Mouse (Mus musculus) erythroblast, embryonic 14.5 days (primary cell): ENCODE measurements around the gene Rfpl4. TPM values are rescaled to one million over a fixed set of nuclear protein-coding genes. Genes with fewer than 3 reads are reported as not detected.

Experiments
- H3K27me3 ChIP-seq: 2 replicates; pipeline ENCODE4 v1.6.1; 2012; ENCODE audit warnings: inconsistent platforms; ENCODE audit not compliant: control insufficient read depth
- H3K36me3 ChIP-seq: 2 replicates; pipeline ENCODE4 v1.6.1; 2012; ENCODE audit warnings: mild to moderate bottlenecking, inconsistent platforms; ENCODE audit not compliant: control insufficient read depth
- H3K4me1 ChIP-seq: 2 replicates; pipeline ENCODE4 v1.6.1; 2012; ENCODE audit warnings: inconsistent platforms; ENCODE audit not compliant: control insufficient read depth
- H3K4me3 ChIP-seq: replicated peaks from 2 replicates; pipeline ENCODE3; 2012; ENCODE audit warnings: moderate library complexity, mild to moderate bottlenecking, inconsistent platforms
- H3K9me3 ChIP-seq: 2 replicates; pipeline ENCODE4 v1.6.1; 2012; ENCODE audit warnings: low read length, inconsistent platforms, mixed read lengths; ENCODE audit not compliant: control insufficient read depth
- GATA1 ChIP-seq: IDR thresholded peaks from 2 replicates; pipeline ENCODE4 v1.6.1; 2012; ENCODE audit warnings: low read length, inconsistent platforms, mixed read lengths
- TAL1 ChIP-seq: IDR thresholded peaks from 3 replicates; pipeline ENCODE4 v1.6.1; 2012; ENCODE audit warnings: low read length, inconsistent platforms, mixed read lengths
- polyA plus RNA-seq: library from polyadenylated mRNA; stranded (reverse); fragments of >175 nt; gene quantifications from 2 replicates; pipeline ENCODE4 v1.2.3, GENCODE M21; 2012

Gene Rfpl4
- polyA plus RNA-seq, 1 experiment = not detected

DNA sequence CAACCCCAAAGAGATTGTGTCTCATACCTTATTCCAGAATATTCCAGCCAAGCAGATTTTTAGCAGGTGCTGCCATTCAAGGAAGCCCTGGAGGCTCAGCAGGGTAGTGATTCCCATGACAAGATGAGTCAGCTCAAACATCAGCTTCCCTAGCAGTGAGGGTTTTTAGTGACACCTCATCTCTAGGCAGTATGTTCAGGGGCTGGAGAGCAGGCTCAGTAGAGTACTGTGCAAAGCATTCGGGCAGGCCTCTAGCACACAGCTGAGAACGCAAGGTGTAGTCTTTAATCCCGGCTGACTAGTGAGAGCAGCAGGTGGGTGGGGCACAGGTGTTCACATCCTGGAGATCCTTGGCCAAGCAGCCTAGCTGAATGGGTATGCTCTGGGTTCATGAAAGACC lies 17.0 kb downstream of the Rfpl4 start:
- H3K4me3 ChIP-seq = no peak overlapping the region
- H3K36me3 ChIP-seq = peaks cover 51% of the 10 kb centered on the region
- no peaks in the 10 kb centered on the region for H3K27me3 ChIP-seq
- TF ChIP-seq TAL1 = no peak
- no peak for TF ChIP-seq GATA1
- no peaks in the 10 kb centered on the region for H3K9me3 ChIP-seq
- peaks cover 1% of the 10 kb centered on the region; the same call in 1 of the 2 replicates for H3K4me1 ChIP-seq

GRCm38 (mm10) chr7:5098769-5099168 lies 18.0 kb downstream of the Rfpl4 start:
- TF ChIP-seq TAL1 (no peak), GATA1 (no peak)
- Histone ChIP-seq H3K4me3 (no peak overlapping the region), H3K9me3 (no peaks in the 10 kb centered on the region), H3K27me3 (no peaks in the 10 kb centered on the region), H3K4me1 (peaks cover 1% of the 10 kb centered on the region; the same call in 1 of the 2 replicates), H3K36me3 (peaks cover 61% of the 10 kb centered on the region)

GRCm38 (mm10) chr7:5092831-5093510 lies 23.8 kb downstream of the Rfpl4 start:
- TF ChIP-seq GATA1 = no peak
- no peak for TF ChIP-seq TAL1
- H3K9me3 ChIP-seq = no peaks in the 10 kb centered on the region
- no peaks in the 10 kb centered on the region for H3K27me3 ChIP-seq
- peaks cover 99% of the 10 kb centered on the region for H3K36me3 ChIP-seq
- peaks cover 17% of the 10 kb centered on the region for H3K4me1 ChIP-seq
- H3K4me3 ChIP-seq = no peak overlapping the region

- Histone ChIP-seq H3K27me3 (no peaks in the 10 kb centered on the region), H3K4me3 (no peak overlapping the region), H3K36me3 (peaks cover 99% of the 10 kb centered on the region), H3K4me1 (peaks cover 22% of the 10 kb centered on the region), H3K9me3 (no peaks in the 10 kb centered on the region)
- TF ChIP-seq GATA1 = no peak
- TF ChIP-seq TAL1 = no peak
Measured at GRCm38 (mm10) chr7:5092381-5092780, 24.4 kb downstream of the Rfpl4 start.

GRCm38 (mm10) chr7:5091008-5091728 lies 25.6 kb downstream of the Rfpl4 start:
- Histone ChIP-seq H3K27me3 (no peaks in the 10 kb centered on the region), H3K4me1 (peaks cover 30% of the 10 kb centered on the region), H3K36me3 (peaks cover 99% of the 10 kb centered on the region), H3K9me3 (no peaks in the 10 kb centered on the region), H3K4me3 (no peak overlapping the region)
- TF ChIP-seq TAL1 = no peak
- TF ChIP-seq GATA1 = no peak

- Histone ChIP-seq H3K9me3 (no peaks in the 10 kb centered on the region), H3K4me3 (no peak overlapping the region), H3K36me3 (peaks cover 99% of the 10 kb centered on the region), H3K27me3 (no peaks in the 10 kb centered on the region), H3K4me1 (peaks cover 40% of the 10 kb centered on the region)
- TF ChIP-seq TAL1 = no peak
- TF ChIP-seq GATA1 = no peak
Measured at GRCm38 (mm10) chr7:5089853-5090252, 26.9 kb downstream of the Rfpl4 start.

- Histone ChIP-seq H3K9me3 (no peaks in the 10 kb centered on the region), H3K27me3 (no peaks in the 10 kb centered on the region), H3K4me1 (peaks cover 55% of the 10 kb centered on the region), H3K4me3 (no peak overlapping the region), H3K36me3 (peaks cover 99% of the 10 kb centered on the region)
- TF ChIP-seq TAL1 (no peak), GATA1 (no peak)
Measured at GRCm38 (mm10) chr7:5087886-5088285, 28.9 kb downstream of the Rfpl4 start.

DNA sequence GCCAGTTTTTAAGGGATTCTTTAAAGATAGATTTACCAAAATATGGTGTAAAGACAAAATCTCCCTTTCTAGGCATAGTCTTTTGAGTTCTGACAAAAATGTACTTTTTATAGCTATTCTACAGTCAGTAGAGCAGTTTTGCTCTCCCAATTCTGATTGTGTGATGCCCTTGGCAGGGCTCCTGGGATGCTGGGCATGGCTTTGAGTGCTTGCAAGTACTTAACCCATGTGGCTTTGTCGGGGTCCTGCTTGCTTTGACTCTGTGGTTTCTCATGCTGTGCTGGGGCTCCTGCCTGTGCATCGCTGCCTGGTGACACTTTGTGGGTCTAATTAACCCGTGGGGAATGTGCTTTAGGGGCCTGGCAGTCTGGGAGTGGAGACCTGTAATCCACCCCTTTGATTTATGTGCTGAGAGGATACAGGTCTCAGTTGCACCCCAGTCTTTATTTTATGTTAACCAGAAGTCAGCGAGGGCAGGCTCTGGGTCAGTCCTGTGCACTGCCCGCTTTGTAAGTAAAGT lies 29.8 kb downstream of the Rfpl4 start:
- Histone ChIP-seq H3K9me3 (no peaks in the 10 kb centered on the region), H3K4me1 (peaks cover 55% of the 10 kb centered on the region), H3K36me3 (peaks cover 97% of the 10 kb centered on the region), H3K27me3 (no peaks in the 10 kb centered on the region), H3K4me3 (no peak overlapping the region)
- TF ChIP-seq TAL1 (no peak), GATA1 (no peak)

GRCm38 (mm10) chr7:5085512-5085911 lies 31.2 kb downstream of the Rfpl4 start:
- H3K36me3 ChIP-seq = peaks cover 85% of the 10 kb centered on the region
- no peak for TF ChIP-seq GATA1
- no peak for TF ChIP-seq TAL1
- no peak overlapping the region for H3K4me3 ChIP-seq
- H3K27me3 ChIP-seq = no peaks in the 10 kb centered on the region
- H3K4me1 ChIP-seq = peaks cover 65% of the 10 kb centered on the region
- no peaks in the 10 kb centered on the region for H3K9me3 ChIP-seq
